Mouse (Mus musculus) layer of hippocampus, postnatal 10 days (tissue): ENCODE results near the gene Dido1. TPM values are rescaled to one million over a fixed set of nuclear protein-coding genes. Genes with fewer than 3 reads are reported as not detected.

Source experiments
- DNase-seq, 2 experiments: peaks; one replicate each; pipeline ENCODE4 v3.0.0; 2021; ENCODE audit warnings: low spot score in 2 of 2
- long read RNA-seq: library from polyadenylated mRNA; stranded (forward); transcript quantifications from one replicate; pipeline ENCODE4 v2.0.0, GENCODE M21; 2023
- total RNA-seq, 2 experiments: library from RNA; stranded (reverse); gene quantifications; 2 replicates each; pipeline ENCODE4 v1.2.3; 2021

Gene Dido1
- 10 to 100 TPM; 58.4 to 61.8 TPM for total RNA-seq
- long read RNA-seq, full-length matches to known transcripts = 2 of 20 reads
- long read RNA-seq, partial matches to known transcripts = 3 of 20 reads
- long read RNA-seq, other reads (novel, unspliced or antisense) = 15 of 20 reads

DNA sequence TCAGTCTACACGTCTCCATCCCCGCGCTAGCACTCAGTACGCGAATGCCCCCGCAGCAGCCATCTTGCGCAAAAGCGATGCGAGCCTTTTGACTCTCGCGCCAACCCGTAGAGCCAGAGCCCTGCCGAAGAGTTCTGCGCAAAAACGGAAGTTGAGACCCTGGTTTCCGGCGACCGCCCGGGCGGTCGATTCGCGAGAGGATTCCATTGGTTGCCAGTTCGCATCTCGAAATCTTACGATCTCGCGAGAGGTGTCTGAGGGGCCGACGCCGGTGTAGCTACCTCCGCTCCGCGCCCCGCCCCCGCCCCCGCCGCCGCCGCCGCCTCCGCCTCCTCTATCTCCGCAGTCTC lies at the start of gene Dido1, which contains the start of gene Gid8:
Dido1 (minus strand) TSS at position 77 of the 350 bp plus-strand sequence.
Gid8 (plus strand) TSS at position 195 of the 350 bp plus-strand sequence.
- DNase-seq = peak; percentile 92 to 95

GRCm38 (mm10) chr2:180758513-180759263 lies 48.9 kb upstream of the Dido1 start:
- no peak for DNase-seq

DNA sequence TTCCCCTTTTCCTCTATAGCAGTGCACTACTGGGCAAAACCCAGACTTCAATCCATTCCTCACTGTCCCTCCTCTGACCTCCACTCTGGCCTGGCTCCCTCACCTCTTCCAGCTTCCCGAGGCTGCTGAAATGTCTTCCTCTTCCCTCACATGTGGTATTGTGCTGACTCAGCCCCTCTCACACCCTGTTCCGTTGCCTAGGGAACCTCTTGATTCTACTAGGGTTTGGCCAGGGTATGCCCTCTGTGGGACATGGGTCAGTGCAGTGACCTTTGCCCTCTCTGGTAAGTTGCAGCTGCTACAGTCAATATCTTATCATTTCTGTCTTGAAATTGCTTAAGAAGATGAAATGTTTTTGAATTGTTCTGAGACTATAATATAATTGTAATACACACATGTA lies 47.0 kb upstream of the Dido1 start:
- DNase-seq = no peak

- peak in 1 of 2 experiments; percentile 49 for DNase-seq
These were observed 46.1 kb upstream of the Dido1 start for GRCm38 (mm10) chr2:180755896-180756295.

- no peak for DNase-seq
These were observed 45.3 kb upstream of the Dido1 start for GRCm38 (mm10) chr2:180754976-180755688.

GRCm38 (mm10) chr2:180748904-180749303 lies 39.1 kb upstream of the Dido1 start:
- no peak for DNase-seq

- DNase-seq = no peak
These were observed 36.9 kb upstream of the Dido1 start for GRCm38 (mm10) chr2:180746569-180747192.

GRCm38 (mm10) chr2:180745248-180745927 lies 35.6 kb upstream of the Dido1 start:
- peak; percentile 92 to 96 for DNase-seq

- no peak for DNase-seq
These were observed 33.5 kb upstream of the Dido1 start for GRCm38 (mm10) chr2:180743321-180743720.

DNA sequence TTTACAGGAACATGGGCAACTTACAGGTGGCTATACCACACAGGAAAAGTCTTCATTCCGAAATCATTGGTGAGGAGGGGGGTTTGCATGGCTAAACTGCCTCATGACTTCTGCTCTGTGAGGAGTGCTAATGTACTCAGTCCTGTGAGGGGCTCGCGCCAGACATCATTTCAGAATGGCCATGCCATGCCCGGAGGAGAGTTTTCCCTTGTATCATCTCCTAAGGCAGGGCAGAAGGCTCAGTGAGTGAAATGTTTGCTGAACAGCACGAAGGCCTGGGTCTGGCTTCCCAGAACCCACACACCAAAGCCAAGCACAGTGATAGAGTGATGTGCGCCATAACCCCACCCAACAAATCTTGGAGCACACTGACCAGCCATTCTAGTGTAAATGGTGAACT lies 33.0 kb upstream of the Dido1 start:
- DNase-seq = no peak

DNA sequence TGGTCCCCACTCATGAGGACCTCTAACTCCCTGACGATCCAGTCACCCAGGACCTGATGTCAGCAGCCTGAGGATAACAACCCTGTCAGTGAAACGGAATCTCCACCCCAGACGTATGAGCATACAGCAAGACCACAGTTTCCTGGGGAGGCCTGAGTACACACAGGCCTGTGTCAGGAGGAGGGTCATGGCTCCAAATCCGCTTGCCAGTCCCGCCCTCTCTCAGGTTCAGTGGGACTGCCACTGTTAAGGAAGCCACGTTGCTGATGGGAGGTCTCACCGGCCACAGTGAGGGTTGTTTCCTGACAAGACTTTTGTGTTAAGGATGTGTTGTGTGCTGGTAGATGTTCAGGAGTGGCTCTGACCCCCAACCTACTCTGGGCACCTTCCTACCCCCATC lies 31.6 kb upstream of the Dido1 start:
- no peak for DNase-seq

- no peak for DNase-seq
These were observed 30.6 kb upstream of the Dido1 start for GRCm38 (mm10) chr2:180740349-180740748.

DNA sequence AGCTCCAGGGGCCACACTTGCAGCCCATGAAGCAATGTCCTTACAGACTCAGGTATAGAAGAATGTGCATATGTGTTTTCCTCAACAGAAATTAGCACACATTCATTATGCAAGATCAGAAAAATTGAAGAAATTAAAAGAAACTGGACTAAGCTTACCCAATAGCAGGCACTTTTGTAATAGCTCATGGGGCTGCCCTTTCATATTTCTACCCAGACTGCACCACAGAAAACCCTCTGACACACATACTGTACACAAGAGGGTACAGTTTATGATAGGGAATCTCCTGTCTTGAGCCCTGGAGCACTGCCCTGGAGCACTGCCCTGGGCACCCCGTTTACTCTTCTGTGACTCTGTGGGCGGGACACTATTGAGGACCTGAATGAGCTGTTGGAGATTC lies 28.2 kb upstream of the Dido1 start:
- no peak for DNase-seq

GRCm38 (mm10) chr2:180735232-180735631 lies 25.4 kb upstream of the Dido1 start:
- DNase-seq = no peak

DNA sequence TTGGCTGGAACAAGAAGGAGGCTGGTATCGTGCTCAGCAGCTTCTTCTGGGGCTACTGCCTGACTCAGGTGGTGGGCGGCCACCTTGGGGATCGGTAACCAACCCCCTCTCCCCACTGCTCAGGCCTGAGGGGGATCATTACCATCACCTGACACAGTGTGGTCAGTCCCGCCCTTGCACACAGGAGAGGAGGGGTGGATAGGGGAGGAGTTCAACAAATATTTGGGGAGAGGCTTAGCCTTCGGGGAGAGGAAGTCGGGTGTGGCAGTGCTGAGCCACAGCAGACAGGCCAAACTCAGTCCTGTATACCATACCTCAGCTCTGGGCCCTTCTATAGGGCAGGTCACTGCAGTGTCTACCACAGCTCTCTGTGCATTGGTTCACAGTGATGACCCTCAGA lies 22.2 kb upstream of the Dido1 start:
- no peak for DNase-seq

DNA sequence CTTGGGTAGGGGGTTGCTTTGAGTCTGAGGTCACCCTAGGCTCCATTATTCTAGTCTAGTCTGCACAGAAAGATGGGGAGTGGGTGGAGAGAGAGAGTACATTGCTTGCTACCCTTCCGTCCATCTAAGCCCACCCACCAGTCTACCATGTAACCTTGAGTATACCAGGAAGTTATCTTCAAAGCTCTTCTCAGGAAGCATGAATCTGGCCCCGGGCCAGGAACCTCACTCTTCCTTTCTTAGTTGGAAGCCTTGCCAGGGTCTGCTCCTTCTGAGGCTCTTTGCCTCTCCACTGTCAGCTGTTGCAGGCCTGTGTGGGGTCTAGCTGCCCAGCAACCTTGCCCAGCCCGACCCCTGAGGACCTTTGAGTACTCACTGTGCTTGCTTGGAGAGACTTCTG lies 21.2 kb upstream of the Dido1 start:
- DNase-seq = no peak

DNA sequence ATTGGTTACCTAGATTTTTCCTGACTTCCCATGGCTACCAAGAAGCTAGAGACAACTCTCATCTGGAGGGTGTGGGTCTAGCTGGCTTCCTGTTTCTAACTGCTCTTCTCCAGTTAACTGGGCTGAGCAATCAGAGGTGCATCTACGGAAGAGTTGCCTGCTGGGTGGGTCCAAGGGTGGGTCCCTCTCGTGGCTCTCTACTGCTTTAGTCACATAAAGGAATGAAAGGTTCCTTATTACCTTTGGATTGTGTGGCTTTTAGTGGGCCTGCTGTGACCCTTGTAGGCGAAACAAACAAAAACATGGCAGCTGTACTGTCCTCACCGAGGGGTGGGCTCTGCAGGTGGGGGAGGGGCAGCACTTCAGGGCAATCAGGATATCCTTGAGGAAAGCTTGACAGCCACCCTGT lies 17.8 kb upstream of the Dido1 start:
- DNase-seq = no peak

DNA sequence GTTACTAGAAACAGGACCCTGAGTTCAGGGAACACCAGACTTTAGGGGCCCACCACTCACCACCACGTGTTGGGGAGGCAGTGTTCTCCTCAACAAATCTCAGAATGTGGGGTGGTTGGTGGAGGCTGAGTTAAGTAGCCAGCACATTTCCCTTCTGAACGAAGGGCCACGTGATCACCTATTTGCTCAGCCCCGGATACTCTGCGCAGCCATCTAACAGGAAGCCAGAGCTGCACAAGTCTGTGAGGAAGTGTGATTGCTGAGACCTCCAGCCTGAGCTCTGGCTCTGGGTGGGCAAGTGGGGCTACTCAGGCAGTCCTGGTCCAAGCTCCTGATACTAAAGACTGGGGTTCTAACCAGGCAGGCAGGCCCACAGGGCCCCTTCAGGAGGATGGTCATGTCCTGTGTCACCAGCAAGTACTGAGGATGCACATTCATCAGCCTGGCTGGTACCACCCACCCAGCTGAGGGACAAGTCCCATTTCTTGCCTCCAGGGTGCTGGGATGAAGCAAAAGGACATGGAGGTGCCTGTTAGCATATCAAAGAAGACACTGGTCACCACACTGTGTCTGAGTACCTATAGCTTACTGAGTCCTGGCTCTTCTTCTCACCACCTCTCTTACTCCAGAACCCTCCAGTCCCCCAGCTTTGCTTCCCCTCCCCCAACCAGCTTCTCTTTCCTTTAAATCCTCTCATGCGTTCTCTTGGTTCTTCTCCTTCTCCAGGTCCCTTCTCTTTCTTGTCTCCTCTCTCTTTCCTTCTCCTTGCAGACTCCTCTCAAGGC lies 17.1 kb upstream of the Dido1 start:
- no peak for DNase-seq

DNA sequence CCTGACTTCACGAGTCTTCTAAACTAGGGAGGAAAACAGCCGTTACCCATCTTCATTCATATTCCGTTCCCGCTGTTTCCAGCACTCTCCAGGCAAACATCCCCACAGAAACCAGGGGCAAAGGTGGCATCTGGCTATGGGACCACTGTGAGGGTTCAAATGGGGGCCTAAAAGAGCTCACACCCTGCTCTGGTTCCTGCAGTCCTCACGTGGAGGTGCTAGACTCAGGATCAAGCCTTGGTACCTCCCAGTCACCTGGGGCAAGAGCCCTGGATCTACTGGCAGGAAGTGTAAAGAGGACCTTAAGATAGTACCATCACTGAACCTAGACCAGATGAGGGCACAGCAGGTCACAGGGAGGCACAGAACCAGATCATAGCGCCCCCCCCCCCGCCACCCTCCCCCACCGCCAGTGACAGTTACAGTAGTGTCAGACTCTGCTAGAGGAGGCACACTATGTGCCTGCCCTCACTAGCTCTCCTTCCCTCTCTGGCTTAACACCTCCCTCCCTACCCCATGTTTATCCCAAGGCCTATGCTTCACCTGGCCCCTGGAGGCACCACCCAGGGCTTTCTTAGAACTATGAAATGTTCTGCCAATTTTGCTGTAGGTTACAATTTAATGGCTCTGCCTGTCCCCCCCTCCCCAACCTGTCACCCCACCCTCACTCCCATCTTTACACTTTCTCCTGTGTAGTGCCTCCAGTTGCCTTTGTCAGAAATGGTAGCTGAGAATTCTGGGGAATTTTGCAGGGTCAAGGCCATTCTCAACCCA lies 16.2 kb upstream of the Dido1 start:
- DNase-seq = no peak

- DNase-seq = no peak
These were observed 15.6 kb upstream of the Dido1 start for GRCm38 (mm10) chr2:180725414-180725778.
